Mouse (Mus musculus) intestine, postnatal 0 days (tissue): ENCODE results near the gene Ccser2. TPM values are rescaled to one million over a fixed set of nuclear protein-coding genes. Genes with fewer than 3 reads are reported as not detected.

ENCODE experiments used
- ATAC-seq: fragments of 200-750 bp; cut with Nextera tagmentation; 2 replicates; pipeline ENCODE4 v1.8.0; 2017; ENCODE audit warnings: mild to moderate bottlenecking, moderate TSS enrichment, moderate library complexity
- H3K27ac ChIP-seq: fragments of 300-500 bp; sonication (generic); 2 replicates; pipeline ENCODE4 v1.5.1; 2014; ENCODE audit warnings: mild to moderate bottlenecking, low read depth, low read length, moderate library complexity
- H3K27me3 ChIP-seq: fragments of 300-500 bp; sonication (generic); replicated peaks from 2 replicates; pipeline ENCODE4 v1.6.1; 2014; ENCODE audit warnings: low read length, mixed read lengths; ENCODE audit not compliant: control insufficient read depth, insufficient read depth
- H3K36me3 ChIP-seq: fragments of 300-500 bp; sonication (generic); 2 replicates; pipeline ENCODE4 v1.6.1; 2014; ENCODE audit warnings: mild to moderate bottlenecking, moderate library complexity; ENCODE audit not compliant: control insufficient read depth, insufficient read depth
- H3K4me1 ChIP-seq: fragments of 300-500 bp; sonication (generic); replicated peaks from 2 replicates; pipeline ENCODE4 v1.6.1; 2014; ENCODE audit warnings: antibody characterized with exemption, low read length, mixed read lengths; ENCODE audit not compliant: control insufficient read depth, insufficient read depth
- H3K4me2 ChIP-seq: fragments of 300-500 bp; sonication (generic); replicated peaks from 2 replicates; pipeline ENCODE4 v1.6.1; 2014; ENCODE audit warnings: low read depth, mild to moderate bottlenecking, moderate library complexity
- H3K4me3 ChIP-seq: fragments of 300-500 bp; sonication (generic); 2 replicates; pipeline ENCODE4 v1.5.1; 2014; ENCODE audit warnings: low read depth, low read length
- H3K9ac ChIP-seq: fragments of 300-500 bp; sonication (generic); 2 replicates; pipeline ENCODE4 v1.6.1; 2014; ENCODE audit warnings: mild to moderate bottlenecking, low read depth, low read length
- H3K9me3 ChIP-seq: fragments of 300-500 bp; sonication (generic); 2 replicates; pipeline ENCODE4 v1.6.1; 2016; ENCODE audit warnings: mixed run types; ENCODE audit not compliant: control insufficient read depth
- CTCF ChIP-seq: sonication (generic); IDR thresholded peaks from 2 replicates; pipeline ENCODE4 v1.5.1; 2016; ENCODE audit warnings: low read depth, mild to moderate bottlenecking, control low read depth, antibody characterized with exemption, moderate library complexity
- WGBS: fragments of 180-500 bp; shearing (Covaris S2); extraction: QIAGEN DNeasy Blood & Tissue Kit; methylation state at CpG from one replicate; pipeline ENCODE4 v1.1.7; 2014; 5-methylcytosine and 5-hydroxymethylcytosine counted together
- polyA plus RNA-seq: library from polyadenylated mRNA; unstranded; fragments of >200 nt; fragmentation: Nextera tagmentation; extraction: Ambion mirVana; gene quantifications from 2 replicates; pipeline ENCODE4 v1.2.1, GENCODE M21; 2015

Gene Ccser2
- polyA plus RNA-seq, 1 experiment from 2014 or later, result 81.8 TPM

GRCm38 (mm10) chr14:36956717-36957116 is 11.9 kb downstream of the Ccser2 start:
- Histone ChIP-seq H3K36me3 (no peaks in the 10 kb centered on the region), H3K4me2 (no peak overlapping the region), H3K27me3 (no peaks in the 10 kb centered on the region), H3K9ac (no peak overlapping the region), H3K9me3 (no peaks in the 10 kb centered on the region), H3K4me3 (no peak overlapping the region), H3K27ac (no peak overlapping the region), H3K4me1 (no peaks in the 10 kb centered on the region)
- 66% methylated on average over 5 of the region's 5 CpGs for WGBS
- no peak for ATAC-seq
- TF ChIP-seq CTCF, result no peak

GRCm38 (mm10) chr14:36952687-36953426 is 15.7 kb downstream of the Ccser2 start:
- ATAC-seq, result no peak
- no peak overlapping the region for H3K9ac ChIP-seq
- no peak for TF ChIP-seq CTCF
- H3K27me3 ChIP-seq, result no peaks in the 10 kb centered on the region
- no peaks in the 10 kb centered on the region for H3K36me3 ChIP-seq
- H3K4me1 ChIP-seq, result no peaks in the 10 kb centered on the region
- H3K27ac ChIP-seq, result no peak overlapping the region
- no peaks in the 10 kb centered on the region for H3K9me3 ChIP-seq
- WGBS, result 74% methylated on average over 10 of the region's 10 CpGs
- no peak overlapping the region for H3K4me3 ChIP-seq
- no peak overlapping the region for H3K4me2 ChIP-seq

- no peak overlapping the region for H3K27ac ChIP-seq
- no peak overlapping the region for H3K4me3 ChIP-seq
- H3K9me3 ChIP-seq, result no peaks in the 10 kb centered on the region
- H3K4me2 ChIP-seq, result no peak overlapping the region
- ATAC-seq, result no peak; the same call in 1 of the 2 replicates
- no peaks in the 10 kb centered on the region for H3K36me3 ChIP-seq
- peak; percentile 85 for TF ChIP-seq CTCF
- H3K4me1 ChIP-seq, result no peaks in the 10 kb centered on the region
- H3K27me3 ChIP-seq, result no peaks in the 10 kb centered on the region
- WGBS, result 28% methylated on average over 2 of the region's 2 CpGs
- H3K9ac ChIP-seq, result no peak overlapping the region
Observed at GRCm38 (mm10) chr14:36952142-36952541, 16.4 kb downstream of the Ccser2 start.

GRCm38 (mm10) chr14:36942716-36943115 is 25.9 kb downstream of the Ccser2 start:
- Histone ChIP-seq H3K27me3 (no peaks in the 10 kb centered on the region), H3K9ac (no peak overlapping the region), H3K36me3 (peaks cover 9% of the 10 kb centered on the region; the same call in 1 of the 2 replicates), H3K4me3 (no peak overlapping the region), H3K4me2 (no peak overlapping the region), H3K27ac (no peak overlapping the region), H3K9me3 (no peaks in the 10 kb centered on the region), H3K4me1 (no peaks in the 10 kb centered on the region)
- no peak for ATAC-seq
- 54% methylated on average over 5 of the region's 5 CpGs for WGBS
- TF ChIP-seq CTCF, result no peak

GRCm38 (mm10) chr14:36937941-36938340 is 30.6 kb downstream of the Ccser2 start:
- no peak for TF ChIP-seq CTCF
- H3K4me3 ChIP-seq, result no peak overlapping the region
- no peaks in the 10 kb centered on the region for H3K27me3 ChIP-seq
- H3K4me1 ChIP-seq, result 0 out of 2 replicates have a peak, but pooled peaks cover 3% of the 10 kb centered on the region
- no peak overlapping the region for H3K27ac ChIP-seq
- 81% methylated on average over 2 of the region's 2 CpGs for WGBS
- peaks cover 9% of the 10 kb centered on the region; the same call in 1 of the 2 replicates for H3K36me3 ChIP-seq
- H3K9ac ChIP-seq, result no peak overlapping the region
- H3K9me3 ChIP-seq, result no peaks in the 10 kb centered on the region
- ATAC-seq, result no peak
- H3K4me2 ChIP-seq, result no peak overlapping the region

- Histone ChIP-seq H3K4me3 (no peak overlapping the region), H3K9me3 (no peaks in the 10 kb centered on the region), H3K4me2 (no peak overlapping the region), H3K27ac (no peak overlapping the region), H3K4me1 (0 out of 2 replicates have a peak, but pooled peaks cover 3% of the 10 kb centered on the region), H3K9ac (no peak overlapping the region), H3K27me3 (no peaks in the 10 kb centered on the region), H3K36me3 (peaks cover 9% of the 10 kb centered on the region; the same call in 1 of the 2 replicates)
- WGBS, result 37% methylated on average over 7 of the region's 7 CpGs
- peak; percentile 83 for TF ChIP-seq CTCF
- peak; percentile 68 for ATAC-seq
Observed at GRCm38 (mm10) chr14:36937080-36937878, 31.3 kb downstream of the Ccser2 start.
